Mouse (Mus musculus) brain, embryonic 14.5 days (tissue): ENCODE measurements around the gene Atp5b.

Experiments
- CTCF ChIP-seq: fragments of 200-500 bp; IDR thresholded peaks from 2 replicates; pipeline ENCODE4 v1.5.1; 2012; ENCODE audit warnings: inconsistent platforms, mild to moderate bottlenecking, moderate library complexity, borderline replicate concordance; ENCODE audit not compliant: insufficient read depth, insufficient read length; ENCODE audit errors: extremely low read depth
- POLR2A ChIP-seq: fragments of 200-500 bp; IDR thresholded peaks from 2 replicates; pipeline ENCODE4 v1.6.1; 2012; ENCODE audit warnings: mild to moderate bottlenecking, inconsistent platforms, borderline replicate concordance; ENCODE audit not compliant: poor library complexity, insufficient read depth, insufficient read length, severe bottlenecking; ENCODE audit errors: extremely low read depth

GRCm38 (mm10) chr10:128095003-128095636 lies 12.0 kb downstream of the Atp5b start:
- TF ChIP-seq POLR2A, result no peak
- TF ChIP-seq CTCF, result no peak
